Mouse (Mus musculus): ENCODE data around the gene Trim31. TPM values are rescaled to one million over a fixed set of nuclear protein-coding genes. Genes with fewer than 3 reads are reported as not detected.
A peak's percentile ranks its signal among the peaks of the same experiment; 100 is the strongest.
"Not testable (repeated sequence)": the region's sequence is repeated elsewhere in the genome, so short reads cannot be mapped to it uniquely, and the experiment has no call there.

Gene Trim31
- total RNA-seq, 2 experiments from 2014 or later = not detected

DNA sequence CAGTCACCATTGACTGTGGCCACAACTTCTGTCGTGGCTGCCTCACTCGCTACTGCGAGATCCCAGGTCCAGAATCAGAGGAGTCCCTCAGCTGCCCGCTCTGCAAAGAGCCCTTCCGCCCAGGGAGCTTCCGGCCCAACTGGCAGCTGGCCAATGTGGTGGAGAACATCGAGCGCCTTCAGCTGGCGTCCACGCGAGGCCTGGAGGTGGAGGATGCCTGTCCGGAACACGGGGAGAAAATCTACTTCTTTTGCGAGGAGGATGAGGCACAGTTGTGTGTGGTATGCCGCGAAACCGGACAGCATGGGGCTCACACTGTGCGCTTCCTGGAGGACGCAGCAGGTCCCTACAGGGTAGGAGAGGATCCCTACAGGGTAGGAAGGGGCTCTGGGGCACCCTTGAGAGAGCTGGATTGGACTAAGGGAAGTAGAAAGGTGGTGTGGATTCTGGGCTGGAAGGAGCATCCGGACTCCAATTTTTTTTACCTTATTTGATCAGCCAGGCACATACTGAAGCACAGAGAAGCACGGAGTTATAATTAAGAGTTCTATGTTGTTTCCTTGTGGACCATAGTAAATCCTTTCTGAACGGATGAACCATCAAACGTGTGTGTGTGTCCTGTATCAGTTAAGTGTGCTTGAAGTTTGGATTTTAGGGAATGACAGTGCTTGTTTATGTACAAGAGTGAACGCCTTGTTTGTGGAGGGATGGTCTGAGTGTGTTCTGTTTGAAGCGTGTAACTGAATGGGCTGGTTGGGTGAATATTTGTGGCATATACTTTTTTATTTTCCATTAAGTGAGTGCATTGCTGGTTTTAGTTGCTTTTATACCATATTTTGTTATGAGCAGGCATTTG lies 27.7 kb upstream of the Trim31 start:
- no peak for TF ChIP-seq CTCF (IDR thresholded peaks at IDR 0.05)
- Histone ChIP-seq H3K27ac (no peak overlapping the region), H3K4me3 (no peak overlapping the region)
- intact Hi-C loops (cut with DNase I) = no loop called here
- DNase-seq (ENCODE audit: extremely low spot score in 1 of 2, low spot score in 2 of 2) = no peak

DNA sequence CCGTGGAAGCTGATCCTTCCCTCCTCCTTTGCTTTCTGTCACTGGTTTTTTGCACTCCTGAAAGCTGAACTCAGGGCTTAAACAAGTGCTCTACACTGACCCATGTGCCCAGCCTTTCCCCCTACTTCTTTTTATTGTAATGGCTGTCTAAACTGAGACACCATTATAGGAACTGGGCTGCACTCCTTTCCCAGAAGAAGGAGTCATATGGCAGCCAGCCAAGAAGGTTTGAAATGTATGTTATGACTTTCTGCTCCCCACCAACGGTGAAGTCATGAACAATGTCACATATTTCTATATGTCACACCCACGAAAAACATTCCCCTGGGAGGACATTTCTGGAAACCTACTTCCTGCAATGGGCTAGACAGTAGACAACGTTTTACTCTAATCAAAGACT lies 23.3 kb upstream of the Trim31 start:
- intact Hi-C loops (cut with DNase I) = no loop called here
- H3K27ac ChIP-seq = no peak overlapping the region
- DNase-seq (ENCODE audit: extremely low spot score in 1 of 2, low spot score in 2 of 2) = no peak
- no peak overlapping the region for H3K4me3 ChIP-seq
- no peak for TF ChIP-seq CTCF (IDR thresholded peaks at IDR 0.05)

DNA sequence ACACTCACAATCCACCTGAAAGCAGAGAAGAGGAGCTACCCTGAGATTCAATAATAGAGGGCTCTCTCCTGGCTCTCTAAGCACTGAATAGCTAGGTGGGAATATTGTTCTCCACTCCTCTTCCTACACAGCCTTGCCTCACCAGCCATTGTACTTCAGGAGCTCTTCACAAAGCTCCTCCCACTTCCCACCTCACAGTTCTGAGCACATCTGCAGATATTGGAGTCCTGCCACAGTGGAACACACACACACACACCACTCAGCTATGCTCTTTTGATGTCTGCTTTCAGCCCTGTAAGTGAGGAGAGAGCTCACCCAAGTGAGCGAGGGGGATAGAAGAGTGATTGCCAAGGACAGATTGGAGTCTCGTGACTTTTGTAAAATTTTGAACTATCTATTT lies 14.6 kb upstream of the Trim31 start:
- intact Hi-C loops (cut with DNase I) = no loop called here
- no peak for TF ChIP-seq CTCF (IDR thresholded peaks at IDR 0.05)
- DNase-seq (ENCODE audit: extremely low spot score in 1 of 2, low spot score in 2 of 2) = no peak
- H3K27ac ChIP-seq = no peak overlapping the region
- no peak overlapping the region for H3K4me3 ChIP-seq

DNA sequence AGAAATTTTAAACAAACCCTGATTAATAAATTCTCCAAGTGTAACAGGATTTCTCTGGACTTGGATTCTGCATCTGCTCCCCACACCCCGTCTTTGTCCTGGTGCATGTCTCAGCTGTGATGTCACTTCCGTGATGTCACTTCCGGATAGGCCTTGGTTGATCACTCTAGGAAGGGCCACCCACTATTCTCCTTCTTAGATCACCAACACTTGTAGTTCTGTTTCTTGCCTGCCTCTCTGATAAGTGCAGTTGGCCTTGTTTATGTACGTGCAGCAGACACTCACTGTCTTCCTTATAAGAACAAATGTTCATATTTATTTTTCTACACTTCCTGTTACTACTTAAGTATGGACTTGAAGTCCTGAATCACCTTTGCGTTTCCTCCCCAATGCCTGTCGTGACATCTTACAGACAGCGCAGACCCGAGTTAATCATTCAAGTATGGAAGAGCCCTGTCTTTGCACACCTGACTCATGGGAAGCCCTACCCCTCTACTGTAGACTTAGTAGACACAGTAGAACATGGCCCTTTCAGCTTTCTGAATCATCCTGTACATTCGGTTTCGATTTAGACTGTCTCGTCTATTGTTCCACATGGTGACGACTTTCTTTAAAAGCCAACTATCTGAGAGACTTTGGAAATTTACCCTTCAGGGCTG lies 12.7 kb upstream of the Trim31 start:
- Histone ChIP-seq H3K4me3 (no peak overlapping the region), H3K27ac (no peak overlapping the region)
- TF ChIP-seq CTCF (IDR thresholded peaks at IDR 0.05) = no peak
- DNase-seq (ENCODE audit: extremely low spot score in 1 of 2, low spot score in 2 of 2) = no peak
- intact Hi-C loops (cut with DNase I) = no loop called here

DNA sequence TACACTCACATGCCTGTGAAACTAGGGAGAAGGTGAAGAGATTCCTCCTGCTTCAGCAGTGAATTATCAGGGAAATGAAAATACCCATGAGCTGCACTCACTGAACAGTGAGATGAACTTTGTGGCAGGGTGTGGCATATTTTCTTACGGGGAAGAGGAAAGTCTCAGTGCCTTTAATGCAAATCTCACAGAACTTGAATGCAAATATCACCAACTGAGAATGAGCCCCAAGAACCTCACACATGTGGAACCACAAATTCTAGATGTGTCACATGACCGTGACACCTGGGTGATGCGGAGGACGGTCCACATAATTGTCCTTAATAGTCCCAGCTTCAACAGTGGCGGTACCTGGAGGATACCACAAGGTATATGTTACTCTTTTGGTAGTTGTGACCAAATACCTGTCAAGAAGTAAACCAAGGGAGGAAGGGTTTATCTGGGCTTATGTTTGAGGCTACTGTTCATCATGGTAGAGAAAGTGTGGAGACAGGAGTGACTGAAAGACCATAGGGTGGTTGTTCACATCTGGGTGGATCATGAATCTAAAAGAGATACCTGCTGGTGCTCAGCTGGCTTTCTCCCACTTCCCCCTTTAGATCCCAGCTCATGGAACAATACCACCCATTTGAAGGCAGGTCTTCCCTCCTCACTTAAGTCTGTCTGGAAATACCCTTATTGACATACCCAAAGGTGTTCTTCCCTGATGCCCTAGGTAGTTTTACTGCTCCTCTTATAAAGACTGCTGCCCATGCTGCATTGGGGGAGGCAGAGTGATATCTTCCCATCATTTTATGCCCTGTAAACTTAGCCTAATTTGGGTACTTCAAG lies 7.6 kb upstream of the Trim31 start, which contains the start of gene Trim40:
Gene Trim40 (minus strand): TSS at position 51 of the 831 bp plus-strand sequence.
- H3K27ac ChIP-seq = no peak within 1 kb of the TSS
- intact Hi-C loops (cut with DNase I) = no loop called here
- H3K4me3 ChIP-seq = no peak within 1 kb of the TSS
- DNase-seq (ENCODE audit: extremely low spot score in 1 of 2, low spot score in 2 of 2) = no peak
- TF ChIP-seq CTCF (IDR thresholded peaks at IDR 0.05) = no peak

DNA sequence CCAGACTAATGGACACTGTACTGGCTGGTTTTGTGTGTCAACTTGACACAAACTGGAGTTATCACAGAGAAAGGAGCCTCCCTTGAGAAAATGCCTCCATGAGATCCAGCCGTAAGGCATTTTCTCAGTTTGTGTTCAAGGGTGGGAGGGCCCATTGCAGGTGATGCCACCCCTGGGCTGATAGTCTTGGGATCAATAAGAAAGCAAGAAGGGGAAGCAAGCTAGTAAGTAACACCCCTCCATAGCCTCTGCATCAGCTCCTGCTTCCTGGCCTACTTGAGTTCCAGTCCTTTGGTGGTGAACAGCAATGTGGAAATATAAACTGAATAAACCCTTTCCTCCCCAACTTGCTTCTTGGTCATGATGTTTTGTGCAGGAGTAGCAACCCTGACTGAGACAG lies 6.4 kb upstream of the Trim31 start:
- DNase-seq (ENCODE audit: extremely low spot score in 1 of 2, low spot score in 2 of 2); intact Hi-C loops (cut with DNase I); H3K4me3 ChIP-seq; H3K27ac ChIP-seq: not testable (repeated sequence)

DNA sequence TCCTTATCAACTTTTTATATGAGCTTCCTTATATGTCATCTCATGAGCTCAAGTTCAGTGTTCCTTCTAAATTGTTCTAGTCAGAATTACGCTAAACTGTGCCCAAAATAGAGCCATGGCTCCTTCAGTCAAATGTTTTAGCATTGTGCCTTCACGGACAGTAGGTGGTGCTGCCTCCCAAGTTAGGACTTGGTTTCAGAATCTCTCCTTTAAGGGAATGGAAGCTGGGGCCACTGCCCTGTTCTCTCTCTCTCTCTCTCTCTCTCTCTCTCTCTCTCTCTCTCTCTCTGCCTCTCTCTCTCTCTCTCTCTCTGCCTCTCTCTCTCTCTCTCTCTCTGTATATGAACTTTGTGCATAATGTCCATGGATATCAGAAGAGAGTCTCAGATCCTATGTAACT lies 5.6 kb upstream of the Trim31 start:
- intact Hi-C loops (cut with DNase I) = loop anchor here (1.0 to 2.0 kb wide), 3 partner anchors 22 to 311 kb away; no protein-coding TSS in a partner anchor
- H3K4me3 ChIP-seq = no peak overlapping the region
- TF ChIP-seq CTCF (IDR thresholded peaks at IDR 0.05) = peak; percentile 70
- DNase-seq (ENCODE audit: extremely low spot score in 1 of 2, low spot score in 2 of 2) = peak; percentile 34 to 45
- H3K27ac ChIP-seq = no peak overlapping the region

DNA sequence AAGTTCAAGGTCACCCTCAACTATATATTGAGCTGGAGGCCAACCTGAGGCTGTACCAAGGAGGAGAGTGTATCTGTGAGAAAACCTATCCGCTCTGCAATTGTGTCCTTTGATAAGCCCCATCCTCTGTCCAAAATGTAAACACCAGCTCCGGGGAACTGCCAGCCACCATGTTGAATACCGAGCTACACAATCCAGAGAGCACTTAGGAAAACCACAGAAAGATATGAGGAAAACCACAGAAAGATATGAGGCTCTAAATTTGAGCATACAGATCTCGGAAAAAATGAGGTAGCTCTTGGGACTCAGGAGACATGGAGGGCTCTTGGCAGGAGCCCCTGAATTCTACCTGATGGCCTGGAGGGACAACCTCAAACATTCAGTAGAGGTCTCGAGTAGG lies 4.5 kb upstream of the Trim31 start:
- Histone ChIP-seq H3K4me3 (no peak overlapping the region), H3K27ac (no peak overlapping the region)
- intact Hi-C loops (cut with DNase I) = loop anchor here (2.0 kb wide), 2 partner anchors 21 to 301 kb away; no protein-coding TSS in a partner anchor
- TF ChIP-seq CTCF (IDR thresholded peaks at IDR 0.05) = no peak
- no peak for DNase-seq (ENCODE audit: extremely low spot score in 1 of 2, low spot score in 2 of 2)

DNA sequence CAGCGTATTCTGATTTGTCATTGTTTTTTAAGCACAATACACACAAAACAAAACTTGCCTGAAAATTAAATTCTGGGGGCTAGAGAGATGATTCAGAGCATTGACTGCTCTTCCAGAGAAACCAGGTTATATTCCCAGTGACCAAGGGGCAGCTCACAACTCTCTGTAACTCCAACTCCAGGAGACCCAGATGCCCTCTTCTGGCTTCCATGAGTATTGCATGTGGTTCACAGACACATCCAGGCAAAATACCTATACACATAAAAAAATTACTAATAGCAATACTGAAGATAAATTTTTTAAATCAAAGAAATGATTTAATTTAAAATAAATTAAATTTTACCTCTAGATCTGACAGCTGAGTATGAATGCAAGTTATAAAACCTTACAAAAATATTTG lies 1.3 kb upstream of the Trim31 start:
- DNase-seq (ENCODE audit: extremely low spot score in 1 of 2, low spot score in 2 of 2) = peak; percentile 16 to 27
- peak; percentile 74 for TF ChIP-seq CTCF (IDR thresholded peaks at IDR 0.05)
- H3K4me3 ChIP-seq = no peak overlapping the region
- H3K27ac ChIP-seq = no peak overlapping the region
- intact Hi-C loops (cut with DNase I) = no loop called here

DNA sequence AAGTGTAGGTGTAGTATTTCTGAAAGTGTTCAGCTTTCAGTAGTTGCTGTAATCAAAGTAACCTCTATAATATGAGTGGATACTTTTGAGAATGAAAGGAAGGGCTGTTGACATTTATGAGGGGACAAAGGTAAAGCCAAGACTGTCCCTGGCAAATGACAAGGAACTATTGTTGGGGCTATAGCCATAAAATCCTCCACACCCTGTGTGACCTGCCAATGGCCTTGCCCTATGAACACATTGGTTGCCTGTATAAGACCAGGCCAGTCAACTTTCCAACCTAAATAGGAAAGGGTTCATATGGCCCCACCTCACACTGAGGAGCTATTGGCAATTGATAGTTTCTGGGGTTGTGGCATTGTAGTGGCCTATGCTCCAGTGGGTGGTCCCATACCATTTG lies 853 bp upstream of the Trim31 start:
- no peak overlapping the region for H3K4me3 ChIP-seq
- no peak for DNase-seq (ENCODE audit: extremely low spot score in 1 of 2, low spot score in 2 of 2)
- H3K27ac ChIP-seq = no peak overlapping the region
- intact Hi-C loops (cut with DNase I) = no loop called here
- no peak for TF ChIP-seq CTCF (IDR thresholded peaks at IDR 0.05)

DNA sequence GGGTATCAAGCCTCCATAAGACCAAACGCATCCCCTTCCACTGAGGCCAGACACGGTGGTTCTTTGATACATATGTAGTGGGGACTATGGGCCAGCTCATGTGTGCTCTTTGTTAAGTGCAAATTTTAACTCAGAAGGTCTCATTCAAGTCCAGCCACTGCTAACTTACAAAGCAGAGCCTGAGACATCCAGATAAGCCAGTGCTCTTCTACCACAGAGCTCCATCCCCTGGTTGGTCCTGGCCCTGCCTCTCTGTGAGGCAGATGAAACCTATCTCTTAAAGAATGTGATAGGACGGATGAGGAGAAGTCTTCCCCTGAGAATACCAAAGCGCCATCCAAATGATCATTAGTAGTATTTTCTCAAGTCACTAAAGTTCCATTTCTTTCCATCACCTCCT lies 1.5 kb downstream of the Trim31 start:
- intact Hi-C loops (cut with DNase I) = no loop called here
- no peak overlapping the region for H3K4me3 ChIP-seq
- no peak for TF ChIP-seq CTCF (IDR thresholded peaks at IDR 0.05)
- H3K27ac ChIP-seq = no peak overlapping the region
- DNase-seq (ENCODE audit: extremely low spot score in 1 of 2, low spot score in 2 of 2) = no peak

DNA sequence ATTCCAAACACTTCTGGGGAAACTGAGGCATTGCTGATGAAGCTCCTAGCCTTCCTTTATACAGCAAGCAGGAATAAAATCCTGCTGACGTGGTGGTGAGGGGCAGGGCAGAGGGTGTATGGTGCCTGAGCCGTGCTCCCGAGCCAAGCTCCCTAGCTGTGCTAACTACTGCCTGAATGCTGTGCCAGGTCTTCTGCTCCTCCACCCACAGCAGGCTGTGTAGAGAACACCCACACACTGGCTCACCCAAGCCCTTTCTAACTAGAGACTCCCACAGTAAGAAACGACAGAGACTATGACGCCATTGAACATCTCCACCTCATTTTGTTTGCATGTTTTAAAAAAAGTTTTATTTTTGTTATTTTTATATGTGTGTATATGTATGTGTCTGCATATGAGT lies 2.1 kb downstream of the Trim31 start:
- Histone ChIP-seq H3K27ac (no peak overlapping the region), H3K4me3 (no peak overlapping the region)
- intact Hi-C loops (cut with DNase I) = no loop called here
- peak in 1 of 2 experiments; percentile 28 for DNase-seq (ENCODE audit: extremely low spot score in 1 of 2, low spot score in 2 of 2)
- TF ChIP-seq CTCF (IDR thresholded peaks at IDR 0.05) = no peak
